Mouse (Mus musculus): ENCODE measurements at regions not wholly inside any gene's neighbourhood (a gene's known extent, or its start where the extent isn't known, plus 50 kb on each side); places are given as distances from the start of the nearest gene placed in this dataset.

- no peak for DNase-seq (ENCODE audit: extremely low spot score)
These were observed 79.1 kb upstream of the Tle4 start for GRCm38 (mm10) chr19:14676929-14677328.

- no peak for DNase-seq (ENCODE audit: extremely low spot score)
These were observed 72.9 kb upstream of the Tle4 start for GRCm38 (mm10) chr19:14670821-14671104.

DNA sequence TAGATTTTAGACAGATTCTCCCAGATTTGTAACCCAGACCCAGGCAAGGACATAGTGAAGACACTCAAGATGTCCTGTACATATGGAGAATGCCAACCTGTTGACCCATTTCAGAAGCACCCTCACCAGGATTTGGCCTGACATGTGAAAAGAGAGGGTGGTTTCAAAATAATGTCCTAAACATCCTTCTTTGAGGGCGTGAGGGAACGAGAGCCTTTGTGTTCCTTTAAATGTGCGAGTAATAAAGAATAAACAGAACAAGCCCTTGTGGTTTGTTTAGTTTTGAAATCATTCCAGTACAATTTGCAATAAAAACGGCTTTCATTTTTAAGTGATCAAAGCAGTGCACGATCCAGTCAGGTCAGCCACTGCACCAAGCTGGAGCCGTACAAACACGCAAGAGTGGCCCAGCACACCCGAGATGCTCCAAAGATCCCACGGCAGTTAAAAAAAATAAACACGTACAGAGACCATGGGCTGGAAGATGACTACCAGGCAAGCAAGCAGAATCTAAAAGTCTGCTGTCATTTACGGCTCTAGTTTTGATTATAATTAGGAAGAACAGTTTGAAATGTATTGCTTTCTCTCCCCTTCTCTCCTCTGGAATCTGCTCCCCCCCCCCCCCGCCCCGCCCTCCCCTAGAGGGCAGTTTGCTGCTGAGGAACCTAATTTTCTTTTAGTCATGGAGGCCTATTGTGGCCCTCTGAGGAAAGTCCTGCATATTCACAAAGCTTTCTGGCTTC, 72.4 kb upstream of the Tle4 start:
- peak; percentile 48 for DNase-seq (ENCODE audit: extremely low spot score)

- DNase-seq (ENCODE audit: extremely low spot score), result no peak
These were observed 70.8 kb upstream of the Tle4 start for GRCm38 (mm10) chr19:14668512-14669181.

DNA sequence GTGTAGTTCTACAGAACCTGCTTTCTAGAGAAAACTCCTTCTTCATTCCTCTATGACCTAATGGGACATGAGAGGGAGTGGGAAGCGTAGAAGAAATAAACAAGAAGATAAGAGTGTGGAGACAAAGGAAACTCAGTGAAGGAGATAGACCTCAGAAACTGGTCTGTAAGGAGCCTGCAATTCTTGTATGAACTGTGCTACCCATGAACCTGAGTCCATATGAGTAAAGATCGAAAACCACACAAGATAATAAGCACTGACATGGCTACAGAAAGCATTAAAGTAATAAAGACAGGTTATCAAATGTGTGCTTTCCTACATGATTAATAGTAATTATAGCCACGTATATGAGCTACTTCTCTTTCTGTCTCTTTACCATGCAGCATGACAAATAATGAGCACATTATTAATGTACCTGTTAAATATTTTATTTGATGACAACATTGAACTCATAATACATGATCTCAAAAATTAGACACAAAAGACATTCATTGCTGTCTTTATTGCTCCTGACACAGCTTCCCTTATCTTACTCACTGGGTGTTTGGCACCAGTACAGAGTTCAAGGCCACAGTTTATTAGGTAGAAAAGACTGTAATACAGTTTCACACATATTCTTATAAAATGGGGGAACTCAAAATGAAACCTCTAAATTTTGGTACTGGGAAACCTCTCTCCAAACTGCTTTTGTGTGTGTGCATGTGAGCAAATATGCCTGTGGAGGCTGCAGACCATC, 67.0 kb upstream of the Tle4 start:
- DNase-seq (ENCODE audit: extremely low spot score), result no peak

DNA sequence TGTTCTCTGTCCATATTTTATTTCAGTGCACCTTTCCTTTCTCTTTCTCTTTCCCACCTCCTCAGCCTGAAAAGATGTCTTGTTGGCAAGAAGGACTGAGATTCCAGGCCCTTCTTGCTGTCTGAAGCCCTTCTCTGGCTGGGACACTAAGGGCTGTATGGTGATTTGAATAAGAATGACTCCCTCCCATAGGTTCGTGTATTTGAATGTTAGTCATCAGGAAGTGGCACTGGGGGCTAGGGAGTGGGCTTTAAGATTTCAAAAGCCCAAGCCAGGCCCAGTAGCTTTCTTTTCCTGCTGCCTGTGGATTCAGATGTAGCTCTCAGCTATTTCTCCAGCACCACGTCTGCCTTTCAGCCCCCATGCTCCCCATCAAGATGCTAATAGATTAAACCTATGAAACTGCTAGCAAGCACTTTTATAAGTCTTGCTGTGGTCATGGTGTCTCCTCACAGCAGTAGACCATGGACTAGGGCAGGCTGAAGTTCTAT, 66.3 kb upstream of the Tle4 start:
- no peak for DNase-seq (ENCODE audit: extremely low spot score)

GRCm38 (mm10) chr19:14663350-14663749, 65.5 kb upstream of the Tle4 start:
- no peak for DNase-seq (ENCODE audit: extremely low spot score)

DNA sequence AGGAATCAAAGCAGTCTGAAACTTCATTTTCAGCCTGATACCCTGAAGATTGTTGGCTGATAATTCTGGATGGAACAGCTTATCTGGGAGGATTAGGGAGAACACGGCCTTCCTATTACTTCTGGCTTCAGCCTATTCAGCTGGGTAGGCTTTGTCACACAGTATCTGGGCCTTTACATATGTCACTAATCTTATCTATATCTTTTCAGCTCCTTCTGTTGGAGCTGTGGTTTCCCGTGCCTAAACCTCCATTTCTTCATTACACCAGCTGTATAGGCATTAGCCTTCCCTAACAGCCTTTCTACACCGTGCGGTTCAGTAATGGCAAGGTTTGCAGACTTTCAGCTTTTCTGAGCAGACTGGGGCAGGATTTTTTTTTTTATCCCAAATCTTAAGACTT, 61.9 kb upstream of the Tle4 start:
- no peak for DNase-seq (ENCODE audit: extremely low spot score)

GRCm38 (mm10) chr19:14658479-14658878, 60.6 kb upstream of the Tle4 start:
- DNase-seq (ENCODE audit: extremely low spot score), result no peak

DNA sequence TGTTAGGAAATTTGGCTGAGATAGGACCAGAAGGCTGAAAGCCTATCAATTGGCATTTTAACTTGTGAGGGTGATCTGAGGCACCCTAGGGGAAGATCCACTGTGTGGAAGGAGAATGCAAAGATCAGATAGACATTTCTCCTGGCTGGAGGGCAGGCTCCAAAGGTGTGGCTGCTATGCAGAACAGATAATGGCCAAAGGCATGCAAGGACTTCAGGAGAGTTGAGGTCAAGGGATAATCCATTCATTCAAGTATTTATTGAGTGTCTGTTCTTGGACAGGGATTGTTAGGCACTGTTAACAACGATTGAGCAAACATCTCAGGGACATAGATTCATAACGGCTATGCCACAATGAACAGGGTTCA, 58.2 kb upstream of the Tle4 start:
- DNase-seq (ENCODE audit: extremely low spot score), result no peak

- no peak for DNase-seq (ENCODE audit: extremely low spot score)
These were observed 57.6 kb upstream of the Tle4 start for GRCm38 (mm10) chr19:14655302-14656021.

Data from embryo, embryonic 9.5 days (tissue).